Mouse (Mus musculus) heart, adult 2 months (tissue): ENCODE results near the gene Gnas. TPM values are rescaled to one million over a fixed set of nuclear protein-coding genes. Genes with fewer than 3 reads are reported as not detected.
A peak's percentile ranks its signal among the peaks of the same experiment; 100 is the strongest.

Experiments used
- DNase-seq, 2 experiments: peaks; one replicate each; pipeline ENCODE4 v3.0.0; 2021
- H3K27ac ChIP-seq: fragments of 200-600 bp; 2 replicates; pipeline ENCODE4 v1.8.1; 2022
- H3K27me3 ChIP-seq: fragments of 200-500 bp; 2 replicates; pipeline ENCODE4 v1.6.1; 2012; ENCODE audit warnings: mild to moderate bottlenecking, low read length, inconsistent platforms, mixed read lengths; ENCODE audit not compliant: control insufficient read depth, insufficient read depth
- H3K36me3 ChIP-seq: fragments of 200-500 bp; 2 replicates; pipeline ENCODE4 v1.6.1; 2012; ENCODE audit warnings: low read length, inconsistent platforms; ENCODE audit not compliant: control insufficient read depth, insufficient read depth
- H3K4me1 ChIP-seq: fragments of 200-500 bp; 2 replicates; pipeline ENCODE4 v1.6.1; 2011; ENCODE audit warnings: low read length; ENCODE audit not compliant: control insufficient read depth, insufficient read depth
- H3K4me3 ChIP-seq: fragments of 200-600 bp; 2 replicates; pipeline ENCODE4 v1.8.1; 2022
- H3K79me2 ChIP-seq: fragments of 200-500 bp; replicated peaks from 2 replicates; pipeline ENCODE4 v1.6.1; 2012; ENCODE audit warnings: mild to moderate bottlenecking, inconsistent platforms, low read length, moderate library complexity, mixed read lengths; ENCODE audit not compliant: control insufficient read depth, insufficient read depth
- H3K9ac ChIP-seq: fragments of 200-500 bp; 2 replicates; pipeline ENCODE4 v1.6.1; 2012; ENCODE audit warnings: low read depth, mild to moderate bottlenecking, control low read depth, inconsistent platforms, low read length, mixed read lengths
- CTCF ChIP-seq: fragments of 200-600 bp; IDR thresholded peaks from 2 replicates; pipeline ENCODE4 v1.8.1; 2022; ENCODE audit warnings: antibody characterized with exemption, mild to moderate bottlenecking, moderate library complexity
- EP300 ChIP-seq: fragments of 200-500 bp; IDR thresholded peaks from 2 replicates; pipeline ENCODE4 v1.6.1; 2011; ENCODE audit warnings: low read depth, low read length, control low read depth; ENCODE audit not compliant: insufficient read depth
- POLR2A ChIP-seq: fragments of 200-500 bp; IDR thresholded peaks from 2 replicates; pipeline ENCODE4 v1.6.1; 2011; ENCODE audit warnings: mild to moderate bottlenecking, low read depth, low read length, control low read depth; ENCODE audit not compliant: insufficient read depth
- WGBS: fragments of 180-500 bp; shearing (Covaris S2); methylation state at CpG from one replicate; pipeline ENCODE4 v1.1.7; 2018; 5-methylcytosine and 5-hydroxymethylcytosine counted together
- intact Hi-C: fragments of 180-260 bp; cut with DNase I; formaldehyde crosslinking; loops from one replicate; pipeline ENCODE4 v1.15.1; 2025
- polyA plus RNA-seq: library from polyadenylated mRNA; depleted of rRNA; stranded (reverse); fragments of >200 nt; gene quantifications from 2 replicates; pipeline ENCODE4 v1.2.3, GENCODE M21; 2012
- total RNA-seq, 2 experiments: library from RNA; stranded (reverse); gene quantifications; 2 replicates each; pipeline ENCODE4 v1.2.3; 2021

Gene Gnas
- total and polyA plus RNA-seq, 3 experiments: 1,079 to 1,235 (median 1,140) TPM

DNA sequence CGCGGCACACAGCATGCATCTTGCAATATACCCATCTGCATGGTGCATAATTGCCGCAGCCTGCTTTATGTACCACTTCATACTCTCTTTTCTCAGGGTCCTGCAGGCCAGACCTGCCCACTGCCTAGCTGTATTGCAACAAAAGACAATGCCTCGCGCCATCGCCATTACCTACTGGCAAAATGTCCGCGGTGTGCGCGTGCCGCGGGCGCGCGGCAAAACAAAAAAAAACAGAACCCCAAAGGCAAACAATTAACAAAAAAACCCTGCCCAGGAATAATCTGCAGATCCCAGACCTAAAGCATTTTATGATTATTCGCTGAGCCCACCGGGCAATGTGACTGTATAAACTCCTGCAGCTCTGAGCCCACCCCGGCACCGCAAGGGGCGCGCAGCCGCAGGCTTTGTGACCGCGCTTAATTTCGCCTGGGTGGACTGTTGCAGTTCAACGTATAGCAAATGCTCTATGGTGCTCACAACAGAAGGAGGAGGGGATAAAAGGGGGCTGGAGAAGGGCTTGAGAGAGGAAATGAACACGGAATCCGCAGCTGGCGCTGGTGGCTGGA lies 11.9 kb downstream of the Gnas start:
- intact Hi-C loops: loop anchor here (5.0 kb wide), 1 partner anchor 219 kb away; the partner anchor contains the start of gene Stx16
- 43% methylated on average over 29 of the region's 29 CpGs for WGBS
- H3K36me3 ChIP-seq: no peaks in the 10 kb centered on the region
- DNase-seq: no peak
- H3K4me3 ChIP-seq: no peak overlapping the region
- H3K9ac ChIP-seq: no peak overlapping the region
- H3K27ac ChIP-seq: no peak overlapping the region
- H3K79me2 ChIP-seq: no peaks in the 10 kb centered on the region
- H3K4me1 ChIP-seq: no peaks in the 10 kb centered on the region
- peaks cover 8% of the 10 kb centered on the region for H3K27me3 ChIP-seq
- TF ChIP-seq CTCF: no peak
- no peak for TF ChIP-seq EP300
- no peak for TF ChIP-seq POLR2A

DNA sequence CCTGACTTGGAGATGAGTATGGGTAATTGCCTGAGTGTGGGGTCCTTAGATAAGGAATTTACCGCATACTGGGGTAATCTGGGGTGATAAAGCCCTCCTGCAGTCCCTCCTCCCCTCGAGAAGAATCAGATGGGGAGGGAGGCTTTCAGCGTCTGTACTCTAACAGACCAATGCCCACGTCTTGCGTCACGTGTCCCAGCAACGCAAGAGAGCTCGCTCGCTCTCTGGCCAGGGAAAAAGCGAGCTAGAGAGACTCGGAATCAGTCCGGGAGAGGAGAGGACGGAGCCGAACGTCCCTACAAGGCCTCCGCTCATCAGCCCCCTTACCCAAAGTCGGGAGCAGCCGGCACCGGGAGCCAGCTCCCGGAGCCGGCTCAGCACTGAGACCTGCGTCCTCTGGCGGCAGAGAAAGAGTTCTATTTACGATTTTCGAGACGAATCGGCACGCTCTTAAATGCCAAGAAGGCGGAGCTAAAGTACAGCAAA lies 13.0 kb downstream of the Gnas start:
- 52% methylated on average over 29 of the region's 29 CpGs for WGBS
- no peak for DNase-seq
- intact Hi-C loops: loop anchor here (5.0 kb wide), 1 partner anchor 220 kb away; the partner anchor contains the start of gene Stx16

DNA sequence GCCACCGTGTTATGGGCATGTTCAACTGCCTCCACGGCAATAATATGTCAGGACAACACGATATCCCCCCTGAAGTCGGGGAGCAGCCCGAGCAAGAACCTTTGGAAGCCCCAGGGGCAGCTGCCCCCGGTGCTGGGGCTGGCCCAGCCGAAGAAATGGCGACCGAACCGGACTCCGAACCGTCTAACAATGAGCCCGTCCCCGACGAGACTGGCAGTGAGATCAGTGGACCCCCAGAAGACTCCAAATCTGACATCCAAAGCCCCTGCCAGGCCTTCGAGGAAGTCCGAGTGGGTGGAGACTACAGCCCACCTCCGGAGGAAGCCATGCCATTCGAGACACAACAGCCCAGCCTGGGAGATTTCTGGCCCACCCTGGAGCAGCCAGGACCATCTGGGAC lies 13.7 kb downstream of the Gnas start:
- Histone ChIP-seq H3K79me2 (no peaks in the 10 kb centered on the region), H3K27ac (no peak overlapping the region), H3K4me1 (no peaks in the 10 kb centered on the region), H3K4me3 (no peak overlapping the region), H3K9ac (no peak overlapping the region), H3K36me3 (no peaks in the 10 kb centered on the region), H3K27me3 (peaks cover 8% of the 10 kb centered on the region)
- intact Hi-C loops: loop anchor here (5.0 kb wide), 1 partner anchor 221 kb away; the partner anchor contains the start of gene Stx16
- TF ChIP-seq POLR2A (no peak), CTCF (no peak), EP300 (no peak)
- DNase-seq: no peak
- 60% methylated on average over 19 of the region's 19 CpGs for WGBS

More for the DNA sequence above, 13.0 kb downstream of the Gnas start:
- H3K27ac ChIP-seq: no peak overlapping the region
- H3K79me2 ChIP-seq: no peaks in the 10 kb centered on the region
- H3K27me3 ChIP-seq: peaks cover 8% of the 10 kb centered on the region
- TF ChIP-seq POLR2A (no peak), CTCF (peak; percentile 50)
- H3K36me3 ChIP-seq: no peaks in the 10 kb centered on the region
- H3K4me1 ChIP-seq: no peaks in the 10 kb centered on the region
- no peak overlapping the region for H3K4me3 ChIP-seq
- H3K9ac ChIP-seq: no peak overlapping the region

DNA sequence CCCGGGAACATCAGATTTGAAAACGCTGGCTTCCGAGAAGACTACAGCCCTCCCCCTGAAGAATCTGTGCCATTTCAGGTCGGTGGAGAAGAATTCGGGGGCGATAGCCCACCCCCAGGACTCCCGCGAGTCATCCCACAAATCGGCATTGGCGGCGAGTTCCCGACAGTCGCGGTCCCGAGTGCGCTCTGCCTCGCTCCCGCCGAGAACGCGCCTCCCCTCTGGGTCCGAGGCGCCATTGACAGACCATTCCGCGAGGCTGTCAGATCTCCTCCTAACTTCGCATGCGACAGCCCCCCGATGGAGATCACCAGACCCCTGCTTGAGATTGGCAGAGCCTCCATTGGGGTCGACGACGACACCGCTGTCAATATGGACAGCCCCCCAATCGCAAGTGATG lies 14.4 kb downstream of the Gnas start:
- no peaks in the 10 kb centered on the region for H3K36me3 ChIP-seq
- DNase-seq: peak in 1 of 2 experiments; percentile 14
- no peak overlapping the region for H3K4me3 ChIP-seq
- 43% methylated on average over 33 of the region's 33 CpGs for WGBS
- no peak overlapping the region for H3K27ac ChIP-seq
- H3K79me2 ChIP-seq: no peaks in the 10 kb centered on the region
- no peak for TF ChIP-seq CTCF
- TF ChIP-seq POLR2A: no peak
- no peak for TF ChIP-seq EP300
- intact Hi-C loops: loop anchor here (5.0 kb wide), 1 partner anchor 221 kb away; the partner anchor contains the start of gene Stx16
- H3K27me3 ChIP-seq: peaks cover 8% of the 10 kb centered on the region
- H3K9ac ChIP-seq: no peak overlapping the region
- no peaks in the 10 kb centered on the region for H3K4me1 ChIP-seq

DNA sequence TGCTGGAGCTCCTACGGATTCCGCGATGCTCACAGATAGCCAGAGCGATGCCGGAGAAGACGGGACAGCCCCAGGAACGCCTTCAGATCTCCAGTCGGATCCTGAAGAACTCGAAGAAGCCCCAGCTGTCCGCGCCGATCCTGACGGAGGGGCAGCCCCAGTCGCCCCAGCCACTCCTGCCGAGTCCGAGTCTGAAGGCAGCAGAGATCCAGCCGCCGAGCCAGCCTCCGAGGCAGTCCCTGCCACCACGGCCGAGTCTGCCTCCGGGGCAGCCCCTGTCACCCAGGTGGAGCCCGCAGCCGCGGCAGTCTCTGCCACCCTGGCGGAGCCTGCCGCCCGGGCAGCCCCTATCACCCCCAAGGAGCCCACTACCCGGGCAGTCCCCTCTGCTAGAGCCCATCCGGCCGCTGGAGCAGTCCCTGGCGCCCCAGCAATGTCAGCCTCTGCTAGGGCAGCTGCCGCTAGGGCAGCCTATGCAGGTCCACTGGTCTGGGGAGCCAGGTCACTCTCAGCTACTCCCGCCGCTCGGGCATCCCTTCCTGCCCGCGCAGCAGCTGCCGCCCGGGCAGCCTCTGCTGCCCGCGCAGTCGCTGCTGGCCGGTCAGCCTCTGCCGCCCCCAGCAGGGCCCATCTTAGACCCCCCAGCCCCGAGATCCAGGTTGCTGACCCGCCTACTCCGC lies 15.1 kb downstream of the Gnas start:
- Histone ChIP-seq H3K36me3 (no peaks in the 10 kb centered on the region), H3K79me2 (no peaks in the 10 kb centered on the region), H3K4me1 (no peaks in the 10 kb centered on the region), H3K9ac (no peak overlapping the region), H3K27me3 (peaks cover 8% of the 10 kb centered on the region), H3K27ac (no peak overlapping the region), H3K4me3 (no peak overlapping the region)
- intact Hi-C loops: loop anchor here (5.0 kb wide), 1 partner anchor 222 kb away; the partner anchor contains the start of gene Stx16
- TF ChIP-seq POLR2A (no peak), CTCF (no peak), EP300 (no peak)
- peak in 1 of 2 experiments; percentile 21 for DNase-seq
- WGBS: 53% methylated on average over 48 of the region's 48 CpGs

DNA sequence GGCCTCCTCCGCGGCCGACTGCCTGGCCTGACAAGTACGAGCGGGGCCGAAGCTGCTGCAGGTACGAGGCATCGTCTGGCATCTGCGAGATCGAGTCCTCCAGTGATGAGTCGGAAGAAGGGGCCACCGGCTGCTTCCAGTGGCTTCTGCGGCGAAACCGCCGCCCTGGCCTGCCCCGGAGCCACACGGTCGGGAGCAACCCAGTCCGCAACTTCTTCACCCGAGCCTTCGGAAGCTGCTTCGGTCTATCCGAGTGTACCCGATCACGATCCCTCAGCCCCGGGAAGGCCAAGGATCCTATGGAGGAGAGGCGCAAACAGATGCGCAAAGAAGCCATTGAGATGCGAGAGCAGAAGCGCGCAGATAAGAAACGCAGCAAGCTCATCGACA lies 15.6 kb downstream of the Gnas start:
- Histone ChIP-seq H3K4me3 (no peak overlapping the region), H3K9ac (no peak overlapping the region)
- intact Hi-C loops: loop anchor here (5.0 kb wide), 1 partner anchor 222 kb away; the partner anchor contains the start of gene Stx16

More for the DNA sequence above, 15.6 kb downstream of the Gnas start:
- no peaks in the 10 kb centered on the region for H3K4me1 ChIP-seq
- 40% methylated on average over 34 of the region's 34 CpGs for WGBS
- peaks cover 10% of the 10 kb centered on the region for H3K27me3 ChIP-seq
- TF ChIP-seq CTCF (no peak), POLR2A (no peak), EP300 (no peak)
- H3K79me2 ChIP-seq: no peaks in the 10 kb centered on the region
- DNase-seq: no peak
- no peaks in the 10 kb centered on the region for H3K36me3 ChIP-seq
- no peak overlapping the region for H3K27ac ChIP-seq
